Mouse (Mus musculus) naive thymus-derived CD4-positive, alpha-beta T cell, adult 5 months (primary cell): ENCODE measurements around the gene Ywhae. TPM values are rescaled to one million over a fixed set of nuclear protein-coding genes. Genes with fewer than 3 reads are reported as not detected.

Experiments
- polyA plus RNA-seq: library from polyadenylated mRNA; unstranded; fragments of 100-300 nt; shearing (Covaris generic); gene quantifications from one replicate; pipeline ENCODE4 v1.2.1, GENCODE M21; 2017

Ywhae gene
- polyA plus RNA-seq, result 167 TPM

GRCm38 (mm10) chr11:75732434-75733226 is at the start of gene Ywhae:
TSS of gene Ywhae (plus strand) at chr11:75732869.

GRCm38 (mm10) chr11:75796029-75796445 is 63.4 kb downstream of the Ywhae start, which contains the start of gene Doc2b:
TSS of gene Doc2b (minus strand) at chr11:75796049.

Other genes with a start within 250 kb of the Ywhae start
- gene Prpf8, start 246.1 kb upstream of the Ywhae start, polyA plus RNA-seq, result 52.2 TPM
- not detected for gene Rilp, start 222.8 kb upstream of the Ywhae start, polyA plus RNA-seq
- 0.12 TPM for gene Scarf1, start 219.3 kb upstream of the Ywhae start, polyA plus RNA-seq
- gene Slc43a2, start 201.2 kb upstream of the Ywhae start, polyA plus RNA-seq, result 45.2 TPM
- 350 TPM for gene Pitpna, start 144.8 kb upstream of the Ywhae start, polyA plus RNA-seq
- 103 TPM for gene Inpp5k, start 101.9 kb upstream of the Ywhae start, polyA plus RNA-seq
- gene Myo1c, start 82.4 kb upstream of the Ywhae start, polyA plus RNA-seq, result 8.2 TPM
- gene Crk, start 53.6 kb upstream of the Ywhae start, polyA plus RNA-seq, result 75.3 TPM
- not detected for gene Doc2b, start 63.2 kb downstream of the Ywhae start, polyA plus RNA-seq
- gene Rph3al, start 205.6 kb downstream of the Ywhae start, polyA plus RNA-seq, result 10.7 TPM